Mouse (Mus musculus) urinary bladder, postnatal 14 days (tissue): Measurements from ENCODE around the gene Doxl2.
"Not testable (repeated sequence)": the region's sequence is repeated elsewhere in the genome, so short reads cannot be mapped to it uniquely, and the experiment has no call there.

Experiments used
- DNase-seq: peaks from one replicate; pipeline ENCODE4 v3.0.0; 2021; ENCODE audit warnings: low spot score

Doxl2 gene

GRCm38 (mm10) chr6:48974663-48975062, at the start of gene Doxl2:
Gene Doxl2, plus strand, starts transcription at chr6:48974963.
- no peak for DNase-seq

- no peak for DNase-seq
These were observed 45.2 kb upstream of the Doxl2 start, which contains the start of gene 1600015I10Rik for GRCm38 (mm10) chr6:48929595-48929994. Gene 1600015I10Rik, plus strand, starts transcription at chr6:48929895.

GRCm38 (mm10) chr6:48949596-48949995, 25.2 kb upstream of the Doxl2 start:
- no peak for DNase-seq

DNA sequence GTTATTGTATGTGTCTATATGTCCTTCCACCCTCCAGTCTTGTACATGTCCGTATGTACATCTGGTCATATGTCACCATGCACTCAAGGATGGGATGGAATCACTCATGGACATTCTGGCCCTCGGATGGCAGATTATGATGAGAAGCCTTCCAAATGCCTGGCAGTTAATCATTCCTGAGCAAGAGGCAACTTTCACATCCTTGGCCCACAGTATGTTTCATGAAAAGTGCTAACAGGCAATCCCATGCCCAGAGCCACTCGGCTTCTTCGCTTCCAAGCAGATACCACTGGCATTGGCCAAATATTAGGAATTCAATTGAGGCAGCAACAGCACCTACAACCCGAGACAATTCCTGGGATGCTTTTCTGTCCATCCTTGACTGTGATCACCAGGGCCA, 24.1 kb upstream of the Doxl2 start:
- no peak for DNase-seq

DNA sequence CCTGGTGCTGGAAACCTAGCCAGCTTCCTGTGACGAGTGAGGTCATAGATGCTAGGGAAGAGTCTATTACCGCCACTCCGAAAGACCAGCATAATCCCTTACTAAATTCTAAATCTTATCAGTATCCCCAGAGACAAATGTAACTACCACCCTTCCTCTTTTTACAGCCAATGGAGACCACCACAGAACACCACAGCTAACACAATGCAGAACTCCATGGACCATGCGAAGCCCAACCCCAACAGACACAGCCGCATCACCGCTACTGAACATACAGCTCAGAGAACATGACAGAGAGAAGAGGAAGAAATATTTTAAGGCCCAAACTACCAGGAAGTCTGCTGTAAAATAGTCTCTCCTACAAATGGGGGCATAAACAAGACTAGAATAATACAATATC, 23.1 kb upstream of the Doxl2 start:
- DNase-seq, result no peak

- DNase-seq, result no peak
These were observed 21.5 kb upstream of the Doxl2 start for GRCm38 (mm10) chr6:48953220-48953619.

DNA sequence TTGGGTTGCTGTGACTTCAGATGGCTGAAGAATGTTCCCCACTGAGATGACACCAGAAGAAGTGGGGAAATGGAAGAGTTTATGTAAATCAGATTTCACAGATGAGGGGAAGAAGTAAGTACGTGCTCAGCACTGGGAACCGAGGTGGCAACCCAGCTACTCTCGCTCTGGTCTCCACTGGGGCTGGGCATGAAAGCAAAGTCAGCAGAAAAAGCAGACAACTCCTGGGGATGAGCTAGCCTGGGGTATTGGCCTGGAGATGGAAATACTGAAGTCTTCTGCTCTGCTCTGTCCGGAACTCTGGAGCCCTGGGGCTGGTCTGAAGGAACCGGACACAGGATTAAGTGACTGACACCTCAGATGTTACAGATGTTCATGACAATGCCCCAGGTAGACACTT, 20.6 kb upstream of the Doxl2 start:
- no peak for DNase-seq

DNA sequence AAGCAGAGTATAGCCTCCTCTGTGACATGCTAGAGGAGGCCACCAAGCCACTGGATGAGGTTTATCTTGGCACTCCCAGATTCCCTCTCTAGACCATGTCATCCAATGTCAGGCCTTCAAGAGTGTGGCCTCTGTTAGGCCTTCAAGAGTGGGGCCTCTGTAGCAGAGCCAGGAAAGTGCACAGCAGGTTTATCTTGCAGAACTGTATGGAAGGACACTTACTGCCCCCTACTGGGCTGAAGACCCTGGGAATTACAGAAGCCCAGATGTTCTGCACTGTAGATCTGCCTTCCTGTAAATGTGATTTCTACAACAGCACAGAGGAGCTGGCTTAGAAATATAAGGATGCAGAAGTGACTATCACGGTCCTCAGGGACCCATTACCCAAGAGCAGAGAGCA, 19.8 kb upstream of the Doxl2 start:
- peak; percentile 68 for DNase-seq

GRCm38 (mm10) chr6:48956785-48957184, 18.0 kb upstream of the Doxl2 start:
- DNase-seq, result no peak

DNA sequence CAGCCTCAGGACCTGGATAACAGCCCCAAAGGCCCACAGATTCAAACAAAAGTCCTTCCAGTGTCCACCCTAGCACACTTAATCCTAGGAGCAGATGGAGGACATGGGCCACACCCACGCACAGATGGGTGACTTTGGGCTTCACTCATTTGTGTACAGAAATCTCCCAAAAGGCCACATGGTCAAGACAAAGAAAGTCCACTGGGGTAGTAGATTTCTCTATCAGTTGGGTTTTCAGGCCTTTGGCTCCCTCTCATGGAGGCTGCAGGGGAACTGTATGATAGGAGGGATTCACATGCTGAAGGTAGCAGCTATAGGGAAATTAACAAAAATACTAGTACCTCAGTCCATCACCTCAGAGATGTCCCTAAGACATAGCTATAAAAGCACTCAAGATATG, 16.7 kb upstream of the Doxl2 start:
- DNase-seq, result peak; percentile 18

DNA sequence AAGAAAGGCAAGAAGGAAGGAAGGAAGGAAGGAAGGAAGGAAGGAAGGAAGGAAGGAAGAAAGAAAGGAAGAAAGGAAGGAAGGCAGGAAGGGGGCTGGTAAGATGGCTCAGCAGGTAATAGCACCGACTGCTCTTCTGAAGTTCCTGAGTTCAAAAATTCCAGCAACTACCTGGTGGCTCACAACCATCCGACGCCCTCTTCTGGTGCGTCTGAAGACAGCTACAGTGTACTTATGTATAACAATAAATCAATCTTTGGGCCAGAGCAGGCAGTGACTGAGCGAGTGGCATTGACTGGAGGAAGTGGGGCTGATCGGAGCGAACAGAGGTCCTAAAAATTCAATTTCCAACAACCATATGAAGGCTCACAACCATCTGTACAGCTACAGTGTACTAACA, 15.6 kb upstream of the Doxl2 start:
- peak; percentile 12 for DNase-seq

DNA sequence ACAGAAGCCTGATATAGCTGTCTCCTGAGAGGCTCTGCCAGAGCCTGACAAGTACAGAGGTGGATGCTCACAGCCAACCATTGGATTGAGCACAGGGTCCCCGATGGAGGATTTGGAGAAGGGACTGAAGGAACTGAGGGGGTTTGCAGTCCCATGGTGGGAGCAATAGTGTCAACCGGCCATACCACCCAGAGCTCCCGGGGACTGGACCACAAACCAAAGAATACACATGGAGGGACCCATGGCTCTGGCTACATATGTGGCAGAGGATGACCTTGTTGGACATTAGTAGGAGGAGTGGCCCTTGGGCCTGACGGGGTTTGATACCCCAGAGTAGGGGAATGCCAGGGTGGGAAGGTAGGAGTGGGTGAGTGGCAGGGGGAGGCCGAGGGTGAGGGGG, 8.1 kb upstream of the Doxl2 start:
- not testable (repeated sequence) for DNase-seq

- DNase-seq, result no peak
These were observed 6.9 kb upstream of the Doxl2 start for GRCm38 (mm10) chr6:48967868-48968267.

- no peak for DNase-seq
These were observed 4.9 kb downstream of the Doxl2 start for GRCm38 (mm10) chr6:48979616-48980015.

GRCm38 (mm10) chr6:48982305-48982704, 7.5 kb downstream of the Doxl2 start:
- DNase-seq, result no peak

DNA sequence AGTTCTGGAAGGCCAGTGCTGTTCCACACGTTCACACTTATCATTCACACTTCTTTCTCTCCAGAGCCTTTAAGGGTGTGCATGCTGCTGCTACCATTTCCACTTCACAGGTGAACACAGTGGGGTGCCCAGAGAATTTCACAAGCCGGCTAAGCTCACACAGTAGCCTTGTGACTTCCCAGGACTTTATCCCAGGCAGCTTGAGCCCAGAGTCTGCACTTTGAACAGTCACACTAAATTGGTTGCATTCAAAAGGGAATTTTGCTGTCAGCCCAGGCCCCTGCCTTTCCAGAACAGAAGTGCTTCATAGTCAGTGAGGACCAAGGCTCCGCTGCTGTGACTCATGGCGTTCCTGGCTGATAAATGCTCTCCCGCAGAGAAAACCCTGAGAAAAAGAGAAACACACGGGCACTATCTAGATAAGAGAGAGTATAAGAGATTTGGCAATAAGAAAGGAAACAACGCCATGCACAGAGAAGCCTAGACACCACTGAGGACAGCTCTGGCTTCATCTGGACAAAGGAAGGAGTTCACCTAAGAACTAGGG, 11.8 kb downstream of the Doxl2 start, which contains the start of gene Svs1:
Gene Svs1, plus strand, starts transcription at position 418 of the 547 bp plus-strand sequence.
- DNase-seq, result no peak

GRCm38 (mm10) chr6:48989971-48990370, 15.2 kb downstream of the Doxl2 start:
- no peak for DNase-seq

DNA sequence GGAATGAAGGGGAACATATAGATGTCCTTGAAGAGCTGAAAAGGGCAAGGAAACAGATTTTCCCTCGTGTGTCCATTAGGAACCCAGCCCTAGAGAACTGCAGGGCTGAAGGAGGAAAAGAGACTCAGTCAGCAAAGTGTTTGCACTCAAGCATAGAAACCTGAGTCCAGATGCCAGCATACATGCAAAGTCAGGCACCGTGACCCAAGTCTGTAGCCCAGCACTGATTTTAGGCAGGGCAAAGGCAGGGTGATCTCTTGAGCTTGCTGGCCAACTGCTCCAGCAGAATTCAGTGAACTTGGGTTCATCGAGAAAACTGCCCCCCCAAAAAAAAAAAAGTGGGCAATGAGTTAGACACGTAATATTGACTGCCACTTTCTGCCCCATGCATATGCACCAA, 17.2 kb downstream of the Doxl2 start:
- no peak for DNase-seq

DNA sequence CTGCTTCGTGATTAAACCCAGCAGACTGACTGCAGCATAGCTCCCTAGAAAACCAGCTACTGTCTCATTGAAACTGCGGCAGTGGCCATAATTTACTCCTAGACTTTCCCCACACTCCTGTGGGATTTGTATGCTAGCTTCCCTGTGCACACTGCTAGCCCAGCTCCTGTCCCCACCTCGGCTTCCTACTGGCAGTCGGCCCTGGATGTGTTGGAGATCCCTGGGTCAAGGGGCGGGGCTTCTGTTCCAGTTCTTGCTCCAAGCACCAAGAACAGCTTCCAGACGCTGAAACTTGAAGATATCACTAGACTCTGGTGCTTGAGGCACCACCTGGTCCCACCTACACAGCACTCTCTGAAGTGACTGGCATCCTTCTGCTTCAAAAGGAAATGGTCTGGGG, 23.4 kb downstream of the Doxl2 start:
- DNase-seq, result no peak

DNA sequence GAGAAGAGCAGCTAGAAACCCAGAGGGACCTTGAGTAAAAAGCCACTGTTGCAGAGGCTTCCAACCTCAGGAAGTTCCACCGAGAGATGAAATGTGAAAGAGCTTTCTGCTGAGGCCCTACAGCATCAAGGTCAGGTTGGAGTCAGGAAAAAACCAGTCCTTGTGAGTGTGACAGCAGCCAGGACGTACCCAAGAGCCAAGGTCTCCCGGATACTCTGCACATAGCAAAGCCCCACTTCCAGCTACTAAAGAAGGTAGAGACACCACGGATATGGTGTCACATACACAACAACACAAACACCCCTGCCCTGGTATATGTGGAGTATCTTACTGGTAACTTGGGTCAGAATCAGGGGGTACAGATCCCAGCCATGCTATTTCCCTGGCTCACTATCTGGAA, 24.0 kb downstream of the Doxl2 start:
- DNase-seq, result no peak

DNA sequence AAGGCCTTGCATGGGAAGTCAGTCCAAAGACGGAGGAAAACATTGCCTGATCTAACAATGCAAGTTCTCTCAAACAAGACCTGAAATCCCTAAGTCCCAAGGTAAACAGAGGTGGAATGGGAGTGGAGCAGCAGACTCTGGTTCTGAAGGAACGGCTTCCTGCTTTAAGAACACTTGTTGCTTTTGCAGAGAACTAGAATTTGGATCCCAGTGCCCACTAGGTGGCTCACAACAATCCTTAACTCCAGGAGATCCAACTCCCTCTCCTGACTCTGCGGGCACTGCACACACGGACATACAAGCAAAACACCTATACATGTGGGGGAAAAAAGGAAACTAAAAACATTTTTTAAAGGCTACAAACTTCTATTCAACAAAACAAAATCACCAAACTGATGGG, 28.6 kb downstream of the Doxl2 start:
- DNase-seq, result peak; percentile 25

GRCm38 (mm10) chr6:49007981-49008380, 33.2 kb downstream of the Doxl2 start:
- DNase-seq, result peak; percentile 69

DNA sequence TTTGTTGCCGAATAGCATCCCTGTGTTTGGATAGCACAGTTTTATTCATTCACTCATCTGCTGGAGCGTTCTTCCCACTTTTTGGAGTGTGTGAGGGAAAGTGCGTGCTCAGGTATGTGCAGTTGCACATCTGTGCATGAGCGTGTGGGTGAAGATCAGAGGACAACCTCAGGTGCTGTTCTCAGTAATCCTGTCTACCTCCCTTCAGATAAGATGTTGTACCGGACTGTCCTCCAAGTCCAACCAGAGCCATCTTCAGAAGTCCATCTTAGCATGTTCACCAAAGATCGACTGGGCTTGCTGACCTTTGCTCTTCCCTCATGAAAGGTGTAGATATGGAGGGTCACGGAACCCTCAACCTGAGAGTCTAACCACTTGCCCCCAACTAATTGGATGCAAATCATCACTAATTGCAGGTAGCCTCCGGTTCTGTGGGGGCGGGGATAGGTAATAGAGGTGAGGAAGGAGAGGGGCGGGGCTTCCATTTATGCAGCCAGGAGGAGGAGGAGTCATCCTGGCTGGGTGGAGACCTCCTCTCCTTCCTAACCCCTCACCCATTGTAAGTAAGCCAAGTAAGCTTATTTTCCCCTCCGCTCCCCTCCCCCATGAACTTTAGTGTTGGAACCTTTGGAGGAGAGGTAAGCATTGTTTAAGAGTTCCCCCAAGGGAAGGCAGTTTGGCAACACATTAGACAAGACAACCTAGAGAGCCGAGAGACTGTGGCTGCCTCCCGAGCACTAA, 33.8 kb downstream of the Doxl2 start:
- DNase-seq, result peak; percentile 12

- no peak for DNase-seq
These were observed 34.4 kb downstream of the Doxl2 start for GRCm38 (mm10) chr6:49009161-49009555.
